In genomic region chr6:108334059-108334458, GRCm38 (mm10) we compare ENCODE assay signal across 26 mouse cellular contexts.
DNase-seq lines count a peak whose midpoint lies in the region; TF ChIP-seq lines count a peak whose summit lies in the region.
"Had no signal": no experiment of that assay in that cellular context is flagged by ENCODE, and none has a peak within 500 bp of the region (broad histone marks: within the 10 kb centered on the region; RNA-seq: fewer than 3 reads in every experiment).

No protein-coding gene starts in this region.

- H3K4me1 ChIP-seq in heart, embryonic 10.5 days: peaks cover 22% of the 10 kb centered on the region
- H3K4me1 ChIP-seq: limb, embryonic 13.5 days; midbrain, embryonic 12.5 days; neural tube, embryonic 13.5 days had no signal

- H3K27me3 ChIP-seq in heart, embryonic 10.5 days (ENCODE audit: insufficient read depth, poor library complexity, severe bottlenecking): no peaks in the 10 kb centered on the region
- H3K27me3 ChIP-seq: limb, embryonic 13.5 days; liver, embryonic 12.5 days; megakaryocyte, embryonic 14.5 days; midbrain, embryonic 12.5 days; neural tube, embryonic 13.5 days had no signal

- no peaks in the 10 kb centered on the region for H3K9me3 ChIP-seq in heart, embryonic 10.5 days
- H3K9me3 ChIP-seq: limb, embryonic 13.5 days; liver, embryonic 12.5 days; megakaryocyte, embryonic 14.5 days; midbrain, embryonic 12.5 days; neural tube, embryonic 13.5 days had no signal

- no peak overlapping the region for H3K4me3 ChIP-seq in heart, embryonic 10.5 days
- H3K4me3 ChIP-seq in left cerebral cortex, adult 2 months: no peak overlapping the region
- H3K4me3 ChIP-seq: limb, embryonic 13.5 days; liver, embryonic 12.5 days; megakaryocyte, embryonic 14.5 days; midbrain, embryonic 12.5 days; myocyte; neural tube, embryonic 13.5 days had no signal

- no peaks in the 10 kb centered on the region for H3K36me3 ChIP-seq in heart, embryonic 10.5 days
- H3K36me3 ChIP-seq: limb, embryonic 13.5 days; liver, embryonic 12.5 days; midbrain, embryonic 12.5 days; neural tube, embryonic 13.5 days had no signal

- peak overlapping the region; percentile 36; the same call in 1 of the 2 replicates for H3K27ac ChIP-seq in heart, embryonic 10.5 days
- H3K27ac ChIP-seq in left cerebral cortex, adult 2 months: peak overlapping the region; percentile 83
- H3K27ac ChIP-seq: hindbrain, embryonic 14.5 days; kidney, postnatal 0 days; limb, embryonic 13.5 days; liver, embryonic 12.5 days; midbrain, embryonic 12.5 days; neural tube, embryonic 13.5 days had no signal

- intact Hi-C loops in left cerebral cortex, adult 2 months (cut with DNase I): no loop called here
- intact Hi-C loops in left cerebral cortex, postnatal 10 days (cut with DNase I): no loop called here

- no peak for DNase-seq in heart, embryonic 10.5 days (ENCODE audit: low spot score)
- DNase-seq in heart, adult 9 months (ENCODE audit: low spot score in 2 of 2): no peak
- no peak for DNase-seq in left cerebral cortex, adult 2 months (ENCODE audit: extremely low spot score in 1 of 2, low spot score in 2 of 2)
- DNase-seq in left cerebral cortex, postnatal 10 days (ENCODE audit: extremely low spot score in 1 of 2, low spot score in 2 of 2): no peak
- DNase-seq in R1 (ENCODE audit: low read depth, low spot score): peak; percentile 53
- no peak for DNase-seq in spleen, postnatal 10 days (ENCODE audit: low spot score in 2 of 2)
- no peak for DNase-seq in thymus, postnatal 25 days
- DNase-seq: adrenal gland, postnatal 10 days; cerebellum, adult 8-10 months; cerebellum, postnatal 25 days; heart, postnatal 4 days; kidney, adult 11 months; layer of hippocampus, adult 9-11 months; liver, postnatal 0 days; lung, postnatal 4 days; right cerebral cortex, postnatal 4 days; thymus, adult 2 months; thymus, postnatal 4 days had no signal

- 74% methylated on average over 3 of the region's 3 CpGs for WGBS in heart, embryonic 10.5 days

- TF ChIP-seq CTCF in left cerebral cortex, adult 2 months (IDR thresholded peaks at IDR 0.05): no peak
